Mouse (Mus musculus): ENCODE measurements around the gene Oas2.

DNA sequence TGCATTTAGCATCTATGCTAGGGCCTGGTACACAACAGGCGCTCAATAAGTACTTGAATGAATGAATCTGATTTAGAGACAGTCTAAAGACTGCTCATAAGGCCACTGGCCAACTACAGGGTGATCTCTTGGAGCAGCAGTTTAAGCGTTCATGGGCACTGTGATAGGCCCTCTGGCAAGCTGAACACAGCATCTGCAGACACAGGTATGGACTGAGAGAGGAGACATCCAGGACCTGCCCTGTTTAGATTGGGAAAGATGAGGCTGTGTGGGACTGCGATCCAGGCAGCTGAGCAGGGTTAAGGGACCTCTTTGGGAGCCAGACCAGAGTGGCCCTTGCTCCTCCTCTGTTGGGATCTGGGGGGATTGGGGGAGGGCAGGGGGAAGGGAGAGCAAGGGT is 37.8 kb downstream of the Oas2 start, which contains the start of gene Dtx1:
- TF ChIP-seq CTCF (IDR thresholded peaks at IDR 0.05; ENCODE audit: borderline replicate concordance, insufficient read depth, low read depth, low read length): no peak
- TF ChIP-seq POLR2A (IDR thresholded peaks at IDR 0.05; ENCODE audit: borderline replicate concordance, insufficient read depth, low read length): no peak

Data from cerebellum, adult 2 months (tissue).